Mouse (Mus musculus) kidney, embryonic 15.5 days (tissue): ENCODE data around the gene Utf1. TPM values are rescaled to one million over a fixed set of nuclear protein-coding genes. Genes with fewer than 3 reads are reported as not detected.
A peak's percentile ranks its signal among the peaks of the same experiment; 100 is the strongest.

Experiments used
- ATAC-seq: fragments of 200-750 bp; cut with Nextera tagmentation; replicated peaks from 2 replicates; pipeline ENCODE4 v1.8.0; 2017; ENCODE audit warnings: moderate TSS enrichment; ENCODE audit not compliant: low FRiP score
- H3K27ac ChIP-seq: fragments of 300-500 bp; sonication (generic); 2 replicates; pipeline ENCODE4 v1.5.1; 2015; ENCODE audit warnings: mild to moderate bottlenecking, inconsistent platforms
- H3K27me3 ChIP-seq: fragments of 300-500 bp; sonication (generic); 2 replicates; pipeline ENCODE4 v1.6.1; 2015; ENCODE audit warnings: inconsistent platforms
- H3K36me3 ChIP-seq: fragments of 300-500 bp; sonication (generic); 2 replicates; pipeline ENCODE4 v1.6.1; 2015; ENCODE audit warnings: inconsistent platforms
- H3K4me1 ChIP-seq: fragments of 300-500 bp; sonication (generic); 2 replicates; pipeline ENCODE4 v1.6.1; 2015; ENCODE audit warnings: inconsistent platforms
- H3K4me2 ChIP-seq: fragments of 300-500 bp; sonication (generic); 2 replicates; pipeline ENCODE4 v1.6.1; 2015; ENCODE audit warnings: moderate library complexity, mild to moderate bottlenecking, inconsistent platforms
- H3K4me3 ChIP-seq: fragments of 300-500 bp; sonication (generic); replicated peaks from 2 replicates; pipeline ENCODE4 v1.5.1; 2015; ENCODE audit warnings: mild to moderate bottlenecking, inconsistent platforms
- H3K9ac ChIP-seq: fragments of 300-500 bp; sonication (generic); 2 replicates; pipeline ENCODE4 v1.6.1; 2015; ENCODE audit warnings: mild to moderate bottlenecking, inconsistent platforms
- H3K9me3 ChIP-seq: fragments of 300-500 bp; sonication (generic); replicated peaks from 2 replicates; pipeline ENCODE4 v1.6.1; 2016; ENCODE audit warnings: inconsistent platforms
- WGBS: fragments of 180-500 bp; shearing (Covaris S2); methylation state at CpG from one replicate; pipeline ENCODE4 v1.1.7; 2015; ENCODE audit warnings: mixed read lengths; 5-methylcytosine and 5-hydroxymethylcytosine counted together
- polyA plus RNA-seq: library from polyadenylated mRNA; unstranded; fragments of >200 nt; fragmentation: Nextera tagmentation; extraction: Ambion mirVana; gene quantifications from 2 replicates; pipeline ENCODE4 v1.2.1, GENCODE M21; 2015

Gene Utf1
- polyA plus RNA-seq, 1 experiment from 2014 or later = not detected

GRCm38 (mm10) chr7:139909469-139909868 lies 34.1 kb upstream of the Utf1 start:
- H3K27ac ChIP-seq = no peak overlapping the region
- no peaks in the 10 kb centered on the region for H3K36me3 ChIP-seq
- H3K4me1 ChIP-seq = peaks cover 25% of the 10 kb centered on the region
- no peak overlapping the region for H3K9ac ChIP-seq
- H3K9me3 ChIP-seq = no peaks in the 10 kb centered on the region
- no peak for ATAC-seq
- H3K4me3 ChIP-seq = no peak overlapping the region
- 54% methylated on average over 6 of the region's 6 CpGs for WGBS
- H3K4me2 ChIP-seq = no peak overlapping the region
- H3K27me3 ChIP-seq = peaks cover 32% of the 10 kb centered on the region

DNA sequence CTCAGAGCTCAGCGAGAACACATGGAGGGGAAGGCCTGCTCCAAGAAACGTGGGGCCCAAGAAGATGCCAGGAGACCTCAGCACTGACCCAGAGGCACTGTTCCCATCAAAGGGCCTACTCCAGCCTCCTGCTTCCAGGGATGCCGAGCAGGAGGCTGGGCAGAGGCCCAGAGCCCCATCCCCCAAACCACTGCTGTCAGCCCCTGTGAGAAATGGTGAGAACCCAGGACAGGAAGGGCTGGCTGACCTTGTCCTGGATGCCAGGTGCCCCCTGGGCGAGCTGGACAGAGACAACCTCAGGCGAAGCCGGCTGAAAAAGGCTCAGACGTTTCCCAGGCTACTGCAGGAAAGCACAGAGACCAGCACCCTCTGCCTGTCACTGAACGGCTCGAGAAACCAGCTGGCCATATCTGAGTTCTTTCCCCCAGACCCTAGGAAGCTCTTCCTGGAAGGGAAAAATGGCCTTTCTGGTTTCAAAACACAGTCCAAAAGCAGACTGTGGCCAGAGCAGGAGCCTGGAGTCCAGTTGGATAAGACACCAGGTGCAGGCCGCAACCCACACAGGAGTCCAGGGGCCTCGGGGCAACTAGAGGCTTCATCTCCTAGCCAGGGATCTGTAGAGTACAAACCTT lies 33.3 kb upstream of the Utf1 start:
- ATAC-seq = no peak
- Histone ChIP-seq H3K9ac (no peak overlapping the region), H3K9me3 (no peaks in the 10 kb centered on the region), H3K27me3 (peaks cover 33% of the 10 kb centered on the region), H3K4me2 (no peak overlapping the region), H3K36me3 (no peaks in the 10 kb centered on the region), H3K4me1 (peaks cover 31% of the 10 kb centered on the region), H3K27ac (no peak overlapping the region), H3K4me3 (no peak overlapping the region)
- WGBS = 46% methylated on average over 11 of the region's 11 CpGs

DNA sequence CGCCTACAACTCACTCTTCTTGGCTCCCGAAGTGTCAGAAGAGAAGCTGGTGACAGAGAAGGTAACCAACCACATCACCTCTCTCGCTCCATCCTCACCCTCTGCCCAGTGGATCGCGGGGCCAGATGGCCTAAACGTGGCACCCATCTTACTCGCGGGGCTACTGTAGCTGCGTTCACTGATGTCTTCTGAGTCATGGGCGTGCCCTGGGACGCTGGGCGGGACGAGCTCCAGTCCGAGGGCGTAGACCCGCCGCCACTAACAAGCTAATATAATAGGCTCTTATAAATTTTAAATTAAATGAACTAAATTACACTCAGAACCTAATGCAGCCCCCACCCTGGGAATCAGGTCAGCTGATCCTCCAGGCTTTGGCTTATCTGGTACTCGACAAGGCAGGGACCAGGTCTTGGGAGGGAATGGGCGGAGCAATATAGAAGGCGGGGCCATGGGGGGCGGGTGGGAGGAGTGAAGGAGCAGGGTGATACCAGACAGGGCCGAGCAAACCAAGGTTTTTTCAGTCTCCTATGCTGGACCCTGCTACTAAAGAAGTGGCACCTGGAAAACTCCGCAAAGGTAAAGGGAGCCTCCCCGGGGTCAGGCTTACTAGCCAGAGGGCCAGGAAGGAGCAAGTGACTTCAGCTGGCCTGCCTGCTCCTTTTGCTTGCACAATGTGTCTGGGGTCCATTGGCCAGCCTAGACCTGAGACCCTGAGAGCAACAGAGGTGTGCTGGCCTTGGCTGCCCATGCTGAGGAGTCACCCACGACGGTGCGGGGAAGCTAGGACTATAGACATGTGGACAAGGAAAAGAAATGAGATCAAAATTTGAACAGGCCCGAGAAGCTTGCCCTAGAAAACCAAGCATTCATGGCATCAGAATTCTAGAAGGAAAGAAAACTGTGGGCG lies 29.2 kb upstream of the Utf1 start:
- Histone ChIP-seq H3K27me3 (peaks cover 36% of the 10 kb centered on the region), H3K4me2 (peak overlapping the region; percentile 66), H3K4me1 (peaks cover 36% of the 10 kb centered on the region), H3K36me3 (no peaks in the 10 kb centered on the region), H3K27ac (no peak overlapping the region), H3K9me3 (no peaks in the 10 kb centered on the region), H3K9ac (no peak overlapping the region), H3K4me3 (peak overlapping the region; percentile 45)
- WGBS = 11% methylated on average over 29 of the region's 29 CpGs
- ATAC-seq = peak; percentile 72

GRCm38 (mm10) chr7:139915646-139916257 lies 27.8 kb upstream of the Utf1 start:
- 6% methylated on average over 14 of the region's 14 CpGs for WGBS
- Histone ChIP-seq H3K4me2 (peak overlapping the region; percentile 47), H3K4me3 (no peak overlapping the region), H3K4me1 (peaks cover 27% of the 10 kb centered on the region), H3K36me3 (no peaks in the 10 kb centered on the region), H3K27ac (no peak overlapping the region), H3K27me3 (peaks cover 38% of the 10 kb centered on the region), H3K9me3 (no peaks in the 10 kb centered on the region), H3K9ac (no peak overlapping the region)
- no peak for ATAC-seq

GRCm38 (mm10) chr7:139916345-139916744 lies 27.2 kb upstream of the Utf1 start:
- WGBS = 0% methylated on average over 1 of the region's 1 CpGs
- Histone ChIP-seq H3K27ac (no peak overlapping the region), H3K4me1 (peaks cover 24% of the 10 kb centered on the region), H3K4me2 (no peak overlapping the region), H3K36me3 (no peaks in the 10 kb centered on the region), H3K4me3 (no peak overlapping the region), H3K27me3 (peaks cover 38% of the 10 kb centered on the region), H3K9ac (no peak overlapping the region), H3K9me3 (no peaks in the 10 kb centered on the region)
- ATAC-seq = no peak

- Histone ChIP-seq H3K4me2 (no peak overlapping the region), H3K9ac (no peak overlapping the region), H3K4me1 (peaks cover 24% of the 10 kb centered on the region), H3K27me3 (peaks cover 32% of the 10 kb centered on the region), H3K36me3 (no peaks in the 10 kb centered on the region), H3K9me3 (no peaks in the 10 kb centered on the region), H3K27ac (no peak overlapping the region), H3K4me3 (no peak overlapping the region)
- 54% methylated on average over 4 of the region's 4 CpGs for WGBS
- no peak for ATAC-seq
Observed at GRCm38 (mm10) chr7:139918262-139918661, 25.3 kb upstream of the Utf1 start.

DNA sequence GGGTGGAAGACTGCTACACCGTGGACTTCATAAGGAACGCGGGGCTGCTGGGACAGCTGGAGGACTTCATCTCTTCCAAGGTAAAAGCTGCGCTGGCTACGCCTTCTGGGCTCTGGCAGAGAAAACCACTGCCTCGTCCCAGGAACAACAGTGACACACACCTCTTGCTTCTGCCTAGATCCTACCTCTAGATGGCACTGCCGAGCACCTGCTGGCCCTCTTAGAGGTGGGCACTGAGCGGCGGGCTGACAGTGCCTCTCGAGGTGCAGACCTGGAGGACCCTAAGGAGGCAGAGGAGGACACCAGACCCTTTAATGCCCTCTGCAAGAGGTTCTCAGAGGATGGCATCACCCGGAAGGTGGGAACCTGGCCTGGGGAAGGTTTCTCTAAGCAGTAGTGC lies 12.9 kb upstream of the Utf1 start:
- Histone ChIP-seq H3K9me3 (no peaks in the 10 kb centered on the region), H3K4me3 (no peak overlapping the region), H3K27ac (no peak overlapping the region), H3K36me3 (no peaks in the 10 kb centered on the region), H3K9ac (no peak overlapping the region), H3K4me1 (no peaks in the 10 kb centered on the region), H3K27me3 (peaks cover 4% of the 10 kb centered on the region; the same call in 1 of the 2 replicates), H3K4me2 (no peak overlapping the region)
- 18% methylated on average over 11 of the region's 11 CpGs for WGBS
- ATAC-seq = peak; percentile 68; the same call in 1 of the 2 replicates

DNA sequence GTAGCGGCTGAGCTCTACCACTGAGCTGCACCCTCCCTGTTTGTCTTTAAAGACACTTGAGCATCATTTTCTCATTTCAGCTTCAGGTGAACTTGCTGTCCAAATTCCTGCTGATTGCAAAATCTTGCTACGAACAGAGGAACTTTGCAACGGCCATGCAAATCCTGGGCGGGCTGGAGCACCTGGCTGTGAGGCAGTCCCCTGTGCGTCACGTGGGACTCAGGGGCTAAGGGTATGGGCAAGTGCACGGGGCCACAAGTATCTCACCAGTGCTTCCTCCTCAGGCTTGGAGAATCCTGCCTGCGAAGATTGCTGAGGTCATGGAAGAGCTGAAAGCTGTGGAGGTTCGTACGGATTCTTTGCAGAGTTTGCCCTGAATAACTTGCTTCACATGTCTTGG lies 6.9 kb upstream of the Utf1 start:
- Histone ChIP-seq H3K4me3 (no peak overlapping the region), H3K27ac (no peak overlapping the region), H3K27me3 (peaks cover 22% of the 10 kb centered on the region), H3K36me3 (no peaks in the 10 kb centered on the region), H3K9me3 (no peaks in the 10 kb centered on the region), H3K4me2 (no peak overlapping the region), H3K4me1 (no peaks in the 10 kb centered on the region), H3K9ac (no peak overlapping the region)
- WGBS = 90% methylated on average over 10 of the region's 10 CpGs
- no peak for ATAC-seq

DNA sequence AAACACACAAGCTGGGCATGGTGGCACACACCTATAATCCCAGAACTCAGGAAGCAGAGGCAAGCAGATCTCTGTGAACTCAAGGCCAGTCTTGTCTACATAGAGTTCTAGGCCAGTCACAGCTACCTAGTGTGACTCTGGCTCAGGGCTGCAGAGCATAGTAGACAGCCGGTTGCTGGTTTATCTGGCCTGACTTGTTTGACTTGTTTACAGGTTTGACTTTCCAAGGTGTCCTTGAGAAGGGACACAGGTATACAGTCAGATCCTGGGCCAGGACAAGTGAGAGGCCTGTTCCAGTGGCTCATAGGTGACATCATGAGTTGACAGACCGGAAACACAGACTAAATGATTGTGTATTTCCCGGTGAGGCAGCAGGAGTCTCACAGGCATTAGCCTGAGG lies 6.5 kb upstream of the Utf1 start:
- WGBS = 70% methylated on average over 3 of the region's 3 CpGs
- Histone ChIP-seq H3K27me3 (peaks cover 23% of the 10 kb centered on the region), H3K9ac (no peak overlapping the region), H3K27ac (no peak overlapping the region), H3K4me1 (no peaks in the 10 kb centered on the region), H3K9me3 (no peaks in the 10 kb centered on the region), H3K4me3 (no peak overlapping the region), H3K36me3 (no peaks in the 10 kb centered on the region), H3K4me2 (no peak overlapping the region)
- no peak for ATAC-seq

GRCm38 (mm10) chr7:139937810-139938209 lies 5.8 kb upstream of the Utf1 start:
- Histone ChIP-seq H3K27me3 (peaks cover 30% of the 10 kb centered on the region), H3K4me2 (no peak overlapping the region), H3K36me3 (no peaks in the 10 kb centered on the region), H3K4me1 (no peaks in the 10 kb centered on the region), H3K27ac (no peak overlapping the region), H3K9me3 (no peaks in the 10 kb centered on the region), H3K9ac (no peak overlapping the region), H3K4me3 (no peak overlapping the region)
- WGBS = 73% methylated on average over 5 of the region's 5 CpGs
- ATAC-seq = no peak

GRCm38 (mm10) chr7:139940476-139941209 lies 2.9 kb upstream of the Utf1 start:
- no peaks in the 10 kb centered on the region for H3K9me3 ChIP-seq

More at GRCm38 (mm10) chr7:139940476-139941209, 2.9 kb upstream of the Utf1 start:
- H3K4me3 ChIP-seq = no peak overlapping the region
- WGBS = 59% methylated on average over 16 of the region's 16 CpGs
- H3K27ac ChIP-seq = no peak overlapping the region
- H3K4me1 ChIP-seq = peaks cover 13% of the 10 kb centered on the region
- no peaks in the 10 kb centered on the region for H3K36me3 ChIP-seq
- H3K4me2 ChIP-seq = no peak overlapping the region
- H3K9ac ChIP-seq = no peak overlapping the region
- peaks cover 59% of the 10 kb centered on the region for H3K27me3 ChIP-seq
- ATAC-seq = no peak
